Mouse (Mus musculus) neutrophil, adult 59 days (primary cell): ENCODE measurements around the gene Hacl1. TPM values are rescaled to one million over a fixed set of nuclear protein-coding genes. Genes with fewer than 3 reads are reported as not detected.

Experiments used
- total RNA-seq, 2 experiments: library from RNA; stranded (reverse); gene quantifications; 1 replicate in 1 of 2; 2 replicates in 1 of 2; pipeline ENCODE4 v1.2.4; 2023

Hacl1 gene
- total RNA-seq: 1 to 10 TPM; 7.1 to 9.5 TPM

GRCm38 (mm10) chr14:31640890-31641505, at the start of gene Hacl1, which contains the start of gene Btd:
Hacl1 (minus strand) TSS chr14:31641286.
Btd (plus strand) TSS chr14:31641028.

DNA sequence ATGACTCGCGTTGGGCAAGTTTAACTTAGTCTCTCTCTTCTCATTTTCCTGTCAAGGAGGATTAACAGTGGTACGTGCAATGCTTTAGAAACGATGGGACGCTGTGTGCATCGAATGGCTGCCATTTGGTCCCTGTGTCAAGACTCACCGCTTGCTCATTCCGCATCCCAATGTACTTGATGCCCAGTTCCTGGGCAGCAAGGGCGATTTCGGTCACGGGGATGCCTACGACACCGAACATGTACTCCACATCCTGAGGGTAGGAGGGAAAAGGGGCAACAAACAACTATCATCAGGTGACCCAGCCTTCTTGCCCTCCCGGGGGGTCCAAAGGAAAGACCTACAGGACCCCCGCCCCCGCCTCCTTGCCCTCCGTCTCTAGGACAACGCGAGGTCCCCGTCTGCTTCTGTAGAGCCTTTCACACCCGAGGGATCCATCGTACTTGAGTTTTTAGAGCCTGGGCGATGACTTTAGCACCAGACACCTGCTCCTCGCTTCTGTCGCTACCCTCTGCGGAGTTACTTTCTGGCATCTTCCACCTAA, 668 bp downstream of the Hacl1 start, which contains the start of gene Gm49387:
Gm49387 (minus strand) TSS at position 533 of the 544 bp plus-strand sequence.

GRCm38 (mm10) chr14:31591243-31591642, 49.8 kb downstream of the Hacl1 start, which contains the start of gene Colq:
Colq (minus strand) TSS chr14:31591343.

Other genes starting within 250 kb of the Hacl1 start
- gene Sh3bp5, start 205.2 kb downstream of the Hacl1 start, total RNA-seq: 100 to 1,000 TPM in 1 of 2 experiments, 10 to 100 TPM in 1; 98.4 to 110 TPM
- gene Eaf1, start 146.9 kb downstream of the Hacl1 start, total RNA-seq: 10 to 100 TPM; 29.4 to 29.6 TPM
- gene Mettl6, start 146.2 kb downstream of the Hacl1 start, total RNA-seq: 10 to 100 TPM; 44.4 to 48.0 TPM
- under 1 TPM; 0.11 to 0.13 TPM for gene Colq, start 49.9 kb downstream of the Hacl1 start, total RNA-seq
- gene Gm49387, start 408 bp downstream of the Hacl1 start, total RNA-seq: not detected
- gene Btd, start 258 bp downstream of the Hacl1 start, total RNA-seq: 1 to 10 TPM; 7.4 to 9.0 TPM
- 10 to 100 TPM; 66.8 to 71.7 TPM for gene Ankrd28, start 189.4 kb upstream of the Hacl1 start, total RNA-seq